Mouse (Mus musculus): ENCODE measurements around the gene Mmp11.
A peak's percentile ranks its signal among the peaks of the same experiment; 100 is the strongest.

Mmp11 gene

DNA sequence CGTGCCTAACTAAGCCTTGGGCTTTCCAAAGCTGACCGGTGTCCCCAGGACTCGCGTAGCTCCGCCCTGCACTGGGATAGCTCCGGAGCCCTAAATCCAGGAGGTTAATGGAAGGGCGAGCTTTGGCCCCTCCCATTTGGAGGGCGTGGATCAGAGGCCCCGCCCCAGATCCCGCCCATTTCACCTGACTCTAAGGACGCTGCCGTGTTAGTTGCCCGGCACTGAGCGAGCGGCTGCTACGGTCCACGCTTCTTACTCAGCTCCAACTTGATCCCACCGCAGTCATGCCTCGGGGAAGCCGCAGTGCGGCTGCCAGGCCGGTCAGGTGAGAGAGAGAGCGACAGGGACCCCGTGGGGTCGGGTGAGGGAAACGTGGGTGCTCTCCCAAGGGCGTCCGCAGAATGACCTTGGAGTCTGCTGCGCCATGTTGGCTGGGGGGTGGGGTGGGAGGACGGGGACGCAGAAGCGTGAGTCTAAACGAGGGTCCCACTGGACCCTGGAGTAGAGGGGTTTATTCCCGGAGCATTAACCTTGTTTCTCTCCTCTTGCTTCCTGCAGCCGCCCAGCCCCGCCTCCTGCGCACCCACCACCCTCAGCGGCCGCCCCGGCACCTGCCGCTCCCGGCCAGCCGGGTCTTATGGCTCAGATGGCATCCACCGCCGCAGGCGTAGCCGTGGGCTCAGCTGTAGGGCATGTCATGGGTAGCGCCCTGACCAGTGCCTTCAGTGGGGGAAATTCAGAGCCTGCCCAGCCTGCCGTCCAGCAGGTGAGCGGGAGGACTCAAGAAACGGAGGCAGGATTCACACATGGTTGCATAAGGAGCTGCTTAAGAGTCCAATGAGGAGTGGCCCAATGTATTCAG, at the start of gene Mmp11:
Gene Mmp11, minus strand, starts transcription at position 817 of the 862 bp plus-strand sequence.
- DNase-seq = peak; percentile 60 to 72

DNA sequence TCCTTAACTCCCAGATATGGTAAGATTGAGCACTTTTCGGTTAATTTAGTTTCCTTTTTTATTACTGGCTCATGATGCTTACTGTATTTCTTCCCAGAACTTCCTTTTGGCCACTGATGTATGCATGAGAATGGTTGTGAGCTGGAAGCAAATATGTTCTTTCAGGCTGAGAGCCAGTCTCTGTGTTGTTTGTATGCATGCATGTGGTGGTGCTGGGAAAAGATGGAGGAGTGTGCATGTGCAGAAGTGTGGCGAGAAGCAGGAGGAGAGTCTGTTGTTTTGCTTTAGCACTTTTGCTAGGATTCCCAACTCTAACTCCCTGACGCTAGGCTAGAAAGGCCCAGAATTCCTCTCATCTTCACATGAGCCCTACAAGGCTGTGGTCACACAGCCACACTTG, 43.1 kb upstream of the Mmp11 start:
- DNase-seq = no peak

- DNase-seq = no peak
Observed at GRCm38 (mm10) chr10:75978835-75979157, 42.5 kb upstream of the Mmp11 start.

- no peak for DNase-seq
Observed at GRCm38 (mm10) chr10:75978119-75978834, 42.0 kb upstream of the Mmp11 start.

DNA sequence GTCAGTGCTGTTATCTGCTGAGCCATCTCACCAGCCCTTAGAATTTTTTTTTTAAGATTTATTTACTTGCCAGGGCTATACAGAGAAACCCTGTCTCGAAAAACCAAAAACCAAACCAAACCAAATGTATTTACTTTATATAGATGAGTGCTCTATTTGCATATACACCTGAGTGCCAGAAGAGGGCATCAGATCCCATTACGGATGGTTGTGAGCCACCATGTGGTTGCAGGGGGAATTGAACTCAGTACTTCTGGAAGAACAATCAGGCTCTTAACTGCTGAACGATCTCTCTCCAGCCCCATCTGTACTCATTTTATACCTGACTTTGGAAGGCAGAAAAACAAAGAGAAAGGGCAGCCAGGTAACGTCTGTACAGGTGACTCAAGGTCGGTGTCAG, 38.9 kb upstream of the Mmp11 start:
- DNase-seq = peak in 1 of 2 experiments; percentile 24

GRCm38 (mm10) chr10:75973846-75974245, 37.5 kb upstream of the Mmp11 start:
- DNase-seq = no peak

DNA sequence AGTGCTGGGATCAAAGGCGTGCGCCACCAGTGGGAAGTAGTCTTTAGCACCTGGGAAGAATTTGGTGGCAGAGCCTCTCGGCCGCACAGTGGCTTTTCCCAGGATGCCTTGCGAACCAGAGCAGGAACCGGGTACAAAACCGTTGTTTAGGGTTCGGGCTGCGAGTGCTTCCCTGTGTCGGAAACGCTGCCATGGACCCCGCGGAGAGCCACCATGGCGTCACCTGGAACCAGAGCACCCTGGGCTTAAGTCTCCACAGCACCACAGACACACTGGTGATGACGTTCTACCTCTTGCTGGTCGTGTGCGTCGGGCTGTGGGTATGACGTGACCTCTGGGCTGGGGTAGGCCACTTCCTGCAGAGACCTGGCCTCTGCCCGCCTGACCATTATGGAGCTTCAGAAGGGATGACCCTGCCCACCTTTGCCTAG, 18.1 kb upstream of the Mmp11 start, which contains the start of gene Gm5134:
Gene Gm5134, plus strand, starts transcription at position 134 of the 431 bp plus-strand sequence.
- DNase-seq = no peak

- DNase-seq = peak in 1 of 2 experiments; percentile 49
Observed at GRCm38 (mm10) chr10:75951424-75952050, 15.2 kb upstream of the Mmp11 start.

- DNase-seq = peak; percentile 41 to 45
Observed at GRCm38 (mm10) chr10:75950791-75951210, 14.5 kb upstream of the Mmp11 start.

DNA sequence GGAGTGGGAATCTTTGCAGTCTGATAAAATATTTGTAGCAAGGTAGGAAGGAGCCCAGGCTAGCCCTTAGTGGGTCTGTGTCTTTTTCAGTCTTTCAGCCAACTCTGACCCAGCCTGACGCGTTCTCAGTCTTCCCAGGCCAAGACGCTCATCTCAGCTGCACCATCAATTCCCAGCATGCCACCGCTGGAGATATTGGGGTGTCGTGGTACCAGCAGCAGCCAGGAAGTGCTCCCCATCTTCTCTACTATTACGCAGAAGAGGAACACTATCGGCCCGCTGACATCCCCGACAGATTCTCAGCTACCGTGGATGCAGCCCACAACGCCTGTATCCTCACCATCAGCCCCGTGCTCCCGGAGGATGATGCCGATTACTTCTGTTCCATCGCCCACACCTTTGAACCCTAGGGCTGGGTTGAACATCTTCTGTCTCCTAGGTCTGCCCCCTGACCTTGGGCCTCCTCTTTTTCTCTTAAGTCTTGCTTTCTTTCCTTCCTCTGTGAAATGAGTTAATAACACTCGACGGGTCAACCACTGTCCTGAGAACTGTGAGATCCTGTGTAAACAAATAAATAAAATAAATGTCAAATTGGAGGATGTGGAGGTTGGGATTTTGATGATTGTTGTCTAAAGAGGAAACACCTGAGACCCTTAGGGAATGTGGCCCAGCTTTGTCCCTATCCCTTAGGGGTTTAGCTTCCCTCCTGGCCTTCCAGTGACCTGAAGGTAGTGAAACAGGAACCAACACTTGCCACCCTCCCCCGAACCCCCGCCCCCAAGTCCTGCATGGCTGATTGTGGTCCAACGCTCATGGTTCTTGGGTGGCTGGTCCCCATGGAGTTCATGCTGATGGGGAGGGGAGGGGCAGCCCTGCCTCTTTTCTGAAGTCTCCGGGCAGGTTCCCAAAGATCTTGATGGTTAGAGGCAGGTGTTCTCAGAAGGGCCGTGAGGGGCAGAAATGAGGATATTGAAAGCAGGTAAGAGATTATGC, 13.1 kb upstream of the Mmp11 start:
- peak; percentile 64 to 70 for DNase-seq

DNA sequence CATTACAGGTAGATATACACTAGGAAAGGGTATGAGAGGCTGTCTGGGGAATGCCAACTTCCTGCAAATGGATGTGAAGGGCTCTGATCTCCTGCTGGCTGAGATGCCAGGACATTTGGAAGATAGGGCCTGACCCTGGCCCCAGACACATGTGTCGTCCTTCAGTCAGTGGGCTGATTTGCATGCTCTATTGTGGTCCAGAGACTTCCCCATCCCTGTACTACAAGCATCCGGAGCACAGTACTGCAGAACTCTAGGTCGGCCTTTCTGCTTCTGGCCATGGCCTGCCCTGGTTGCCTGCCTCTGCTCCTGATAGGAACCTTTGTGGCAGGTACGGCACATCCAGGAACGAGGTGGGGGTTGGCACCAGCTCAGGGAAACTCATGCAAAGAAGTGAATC, 11.8 kb upstream of the Mmp11 start:
- peak in 1 of 2 experiments; percentile 36 for DNase-seq

DNA sequence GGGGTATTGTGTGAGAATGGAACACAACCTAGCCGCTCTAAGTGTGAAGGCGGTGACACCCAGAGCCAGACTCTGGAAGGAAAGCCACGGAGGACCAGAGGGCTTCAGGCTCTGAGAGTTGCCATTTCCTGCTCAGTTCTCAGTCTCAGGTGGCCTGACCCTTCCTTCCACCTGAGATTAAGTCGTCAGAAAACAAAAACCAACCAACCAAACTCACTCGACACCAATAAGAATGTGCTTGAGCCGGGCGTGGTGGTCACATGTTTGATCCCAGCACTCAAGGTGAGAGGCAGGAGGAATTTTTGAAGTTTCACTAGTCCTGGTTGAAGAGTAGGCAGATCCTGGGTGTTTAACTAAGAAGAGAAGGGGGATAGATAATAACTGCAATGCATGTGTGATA, 9.6 kb upstream of the Mmp11 start:
- no peak for DNase-seq

GRCm38 (mm10) chr10:75945213-75945612, 8.9 kb upstream of the Mmp11 start:
- DNase-seq = no peak

GRCm38 (mm10) chr10:75944066-75944772, 7.9 kb upstream of the Mmp11 start:
- DNase-seq = no peak

- no peak for DNase-seq
Observed at GRCm38 (mm10) chr10:75942736-75943477, 6.6 kb upstream of the Mmp11 start, which contains the start of gene Vpreb3. Gene Vpreb3, plus strand, starts transcription at chr10:75943057.

DNA sequence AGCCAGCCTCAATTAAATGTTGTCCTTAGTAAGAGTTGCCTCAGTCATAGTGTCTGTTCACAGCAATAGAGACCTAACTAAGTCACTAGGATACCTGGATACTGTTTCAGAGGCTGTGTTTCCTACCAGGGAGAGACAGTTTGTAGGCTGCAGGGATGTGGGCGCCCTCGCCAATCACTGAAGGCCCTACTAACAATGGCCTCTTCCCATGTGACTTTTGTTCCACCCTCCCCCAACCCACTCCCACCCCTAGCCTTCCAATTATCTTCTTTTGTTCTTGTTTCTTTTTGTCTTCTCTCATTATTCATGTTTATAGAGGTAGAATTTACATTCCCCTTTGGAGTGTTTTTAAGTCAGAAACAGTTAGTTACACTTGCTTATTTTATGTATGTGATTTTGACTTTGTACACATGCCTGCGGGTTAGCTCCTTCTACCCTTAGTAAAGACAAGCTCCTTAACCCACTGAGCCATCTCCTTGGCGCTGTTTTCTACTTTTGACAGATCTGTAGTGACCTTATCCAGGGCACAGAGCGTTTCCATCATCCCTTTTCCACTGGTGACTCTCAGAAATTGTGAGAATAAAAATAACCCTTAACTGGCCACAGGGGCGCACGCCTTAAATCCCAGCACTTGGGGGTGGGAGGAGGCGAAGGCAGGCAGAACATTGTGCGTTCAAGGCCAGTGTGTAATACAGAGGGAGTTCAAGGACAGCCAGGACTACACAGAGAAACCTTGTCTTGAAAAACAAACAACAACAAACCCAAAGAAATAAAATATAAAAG, 4.9 kb upstream of the Mmp11 start:
- DNase-seq = no peak

DNA sequence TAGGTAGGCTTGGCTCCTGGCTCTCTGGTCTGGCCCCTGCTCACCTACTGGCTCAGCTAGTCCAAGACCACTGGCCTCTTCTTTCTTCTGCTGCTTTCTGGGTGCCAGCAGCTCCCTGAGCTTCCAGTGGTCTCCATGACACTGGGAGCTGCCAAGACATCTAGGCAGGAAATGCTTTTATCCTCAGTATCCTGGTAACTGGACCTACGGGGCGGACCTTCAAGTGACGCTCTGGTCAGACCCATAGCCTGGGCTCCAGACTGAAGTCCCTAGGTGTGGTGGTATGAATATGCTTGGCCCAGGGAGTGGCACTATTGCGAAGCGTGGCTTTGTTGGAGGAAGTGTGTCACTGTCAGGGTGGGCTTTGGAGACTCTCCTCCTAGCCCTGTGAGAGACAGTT, 4.2 kb upstream of the Mmp11 start, which contains the start of gene Gm867:
Gene Gm867, minus strand, starts transcription at position 153 of the 400 bp plus-strand sequence.
- no peak for DNase-seq

- no peak for DNase-seq
Observed at GRCm38 (mm10) chr10:75939481-75940234, 3.4 kb upstream of the Mmp11 start.
